Mouse (Mus musculus) stomach, postnatal 0 days (tissue): ENCODE data around the gene Slc5a7.

Experiments
- CTCF ChIP-seq: IDR thresholded peaks from 2 replicates; pipeline ENCODE4 v1.5.1; 2016; ENCODE audit warnings: antibody characterized with exemption, low read depth, mild to moderate bottlenecking, moderate library complexity
- EP300 ChIP-seq: optimal IDR thresholded peaks from 2 replicates; pipeline ENCODE3; 2016; ENCODE audit warnings: antibody characterized with exemption

- TF ChIP-seq CTCF, result no peak
- no peak for TF ChIP-seq EP300
Observed at GRCm38 (mm10) chr17:54298934-54299333, at the start of gene Slc5a7.
